Mouse (Mus musculus) lung, postnatal 0 days (tissue): ENCODE measurements around the gene Unc5c.

ENCODE experiments used
- CTCF ChIP-seq: IDR thresholded peaks from 2 replicates; pipeline ENCODE4 v1.5.1; 2016; ENCODE audit warnings: antibody characterized with exemption, mild to moderate bottlenecking
- EP300 ChIP-seq: IDR thresholded peaks from 2 replicates; pipeline ENCODE4 v1.6.1; 2016; ENCODE audit warnings: antibody characterized with exemption, mild to moderate bottlenecking, control low read depth

- TF ChIP-seq CTCF (no peak), EP300 (no peak)
Observed at GRCm38 (mm10) chr3:141549661-141550060, 84.6 kb downstream of the Unc5c start.
